Mouse (Mus musculus) heart, embryonic 16.5 days (tissue): Measurements from ENCODE around the gene Zdhhc19. TPM values are rescaled to one million over a fixed set of nuclear protein-coding genes. Genes with fewer than 3 reads are reported as not detected.
A peak's percentile ranks its signal among the peaks of the same experiment; 100 is the strongest.

Experiments
- ATAC-seq: fragments of 200-750 bp; cut with Nextera tagmentation; replicated peaks from 2 replicates; pipeline ENCODE4 v1.8.0; 2017; ENCODE audit warnings: moderate number of reproducible peaks; ENCODE audit not compliant: insufficient read depth, low FRiP score; ENCODE audit errors: extremely low read depth
- H3K27ac ChIP-seq: fragments of 300-500 bp; sonication (generic); 2 replicates; pipeline ENCODE4 v1.5.1; 2014; ENCODE audit warnings: mild to moderate bottlenecking, low read length, control low read depth, moderate library complexity
- H3K27me3 ChIP-seq: fragments of 300-500 bp; sonication (generic); 2 replicates; pipeline ENCODE4 v1.6.1; 2014; ENCODE audit warnings: low read length, mixed read lengths; ENCODE audit not compliant: control insufficient read depth, insufficient read depth
- H3K36me3 ChIP-seq: fragments of 300-500 bp; sonication (generic); 2 replicates; pipeline ENCODE4 v1.6.1; 2014; ENCODE audit not compliant: control insufficient read depth, insufficient read depth
- H3K4me1 ChIP-seq: fragments of 300-500 bp; sonication (generic); 2 replicates; pipeline ENCODE4 v1.6.1; 2014; ENCODE audit warnings: low read length, mixed read lengths; ENCODE audit not compliant: control insufficient read depth, insufficient read depth
- H3K4me2 ChIP-seq: fragments of 300-500 bp; sonication (generic); 2 replicates; pipeline ENCODE4 v1.6.1; 2014; ENCODE audit warnings: low read depth, mild to moderate bottlenecking, control low read depth, low read length
- H3K4me3 ChIP-seq: fragments of 300-500 bp; sonication (generic); 2 replicates; pipeline ENCODE4 v1.5.1; 2014; ENCODE audit warnings: mild to moderate bottlenecking, control low read depth, low read length
- H3K9ac ChIP-seq: fragments of 300-500 bp; sonication (generic); 2 replicates; pipeline ENCODE4 v1.6.1; 2014; ENCODE audit warnings: low read length, control low read depth
- H3K9me3 ChIP-seq: fragments of 300-500 bp; sonication (generic); replicated peaks from 2 replicates; pipeline ENCODE4 v1.6.1; 2016; ENCODE audit warnings: low read length; ENCODE audit not compliant: control insufficient read depth
- WGBS: fragments of 180-500 bp; shearing (Covaris S2); extraction: QIAGEN DNeasy Blood & Tissue Kit; methylation state at CpG from one replicate; pipeline ENCODE4 v1.1.7; 2014; 5-methylcytosine and 5-hydroxymethylcytosine counted together
- polyA plus RNA-seq: library from polyadenylated mRNA; unstranded; fragments of >200 nt; fragmentation: Nextera tagmentation; extraction: Ambion mirVana; gene quantifications from 2 replicates; pipeline ENCODE4 v1.2.1, GENCODE M21; 2015

The Zdhhc19 gene
- polyA plus RNA-seq, 1 experiment from 2014 or later: not detected

DNA sequence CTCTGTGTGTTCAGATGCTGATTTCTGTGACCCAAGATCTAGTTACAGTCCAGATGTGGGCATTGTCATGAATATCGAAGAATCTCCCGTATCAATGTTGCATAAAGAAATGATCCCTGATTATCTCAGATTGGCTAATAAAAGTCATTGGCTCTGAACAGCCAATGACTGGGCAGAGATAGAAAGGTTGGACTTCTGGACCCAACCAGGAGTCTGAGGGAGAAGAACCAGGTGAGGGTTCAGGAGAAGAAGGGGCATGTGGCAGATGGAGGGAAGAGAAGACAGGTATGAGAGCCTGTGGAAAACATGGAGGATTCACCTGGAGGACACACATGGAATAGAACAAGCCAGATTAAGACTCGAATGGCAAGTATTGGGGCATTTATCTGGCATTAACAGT lies 92.5 kb downstream of the Zdhhc19 start:
- no peak overlapping the region for H3K9ac ChIP-seq
- no peak for ATAC-seq
- H3K4me1 ChIP-seq: no peaks in the 10 kb centered on the region; the same call in 1 of the 2 replicates
- H3K27ac ChIP-seq: no peak overlapping the region
- H3K36me3 ChIP-seq: no peaks in the 10 kb centered on the region
- H3K27me3 ChIP-seq: no peaks in the 10 kb centered on the region
- H3K4me3 ChIP-seq: no peak overlapping the region
- H3K4me2 ChIP-seq: no peak overlapping the region
- no peaks in the 10 kb centered on the region for H3K9me3 ChIP-seq
- 87% methylated on average over 3 of the region's 3 CpGs for WGBS

- no peaks in the 10 kb centered on the region for H3K9me3 ChIP-seq
- no peak overlapping the region for H3K9ac ChIP-seq
- H3K4me3 ChIP-seq: no peak overlapping the region
- no peaks in the 10 kb centered on the region for H3K27me3 ChIP-seq
- no peaks in the 10 kb centered on the region; the same call in 1 of the 2 replicates for H3K4me1 ChIP-seq
- no peaks in the 10 kb centered on the region for H3K36me3 ChIP-seq
- H3K27ac ChIP-seq: no peak overlapping the region
- H3K4me2 ChIP-seq: no peak overlapping the region
- ATAC-seq: no peak
- WGBS: 85% methylated on average over 8 of the region's 8 CpGs
Measured at GRCm38 (mm10) chr16:32591521-32591920, 95.5 kb downstream of the Zdhhc19 start.

DNA sequence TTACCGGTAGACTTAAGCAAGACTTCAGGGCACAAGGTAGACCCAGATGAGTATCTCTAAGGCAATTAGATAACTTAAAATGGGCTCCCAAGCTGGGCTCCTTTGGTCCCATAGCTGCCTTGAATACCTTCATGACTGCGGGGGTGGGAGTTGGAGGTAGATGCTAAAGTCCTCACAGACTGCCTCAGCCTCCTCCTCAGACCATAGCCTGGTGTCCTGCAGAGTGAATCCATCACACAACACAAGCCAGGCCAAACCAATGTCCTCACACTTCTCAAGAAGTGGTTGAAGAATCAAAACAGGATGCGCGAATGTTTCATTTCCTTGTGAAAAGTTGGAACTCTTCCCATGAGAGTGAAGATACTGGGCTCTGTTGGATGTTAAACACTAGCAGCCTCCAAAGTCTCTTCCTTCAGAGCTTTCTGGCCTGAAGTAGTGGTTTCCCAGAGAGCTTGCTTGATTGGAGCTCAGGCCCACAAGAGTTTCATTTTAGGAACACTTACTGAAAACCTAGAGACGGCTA lies 97.3 kb downstream of the Zdhhc19 start:
- no peak for ATAC-seq
- no peak overlapping the region for H3K9ac ChIP-seq
- H3K27ac ChIP-seq: peak overlapping the region; percentile 32; the same call in 1 of the 2 replicates
- H3K9me3 ChIP-seq: no peaks in the 10 kb centered on the region
- 79% methylated on average over 5 of the region's 5 CpGs for WGBS
- H3K36me3 ChIP-seq: no peaks in the 10 kb centered on the region
- no peak overlapping the region for H3K4me2 ChIP-seq
- H3K27me3 ChIP-seq: no peaks in the 10 kb centered on the region
- no peak overlapping the region for H3K4me3 ChIP-seq
- peaks cover 6% of the 10 kb centered on the region for H3K4me1 ChIP-seq

DNA sequence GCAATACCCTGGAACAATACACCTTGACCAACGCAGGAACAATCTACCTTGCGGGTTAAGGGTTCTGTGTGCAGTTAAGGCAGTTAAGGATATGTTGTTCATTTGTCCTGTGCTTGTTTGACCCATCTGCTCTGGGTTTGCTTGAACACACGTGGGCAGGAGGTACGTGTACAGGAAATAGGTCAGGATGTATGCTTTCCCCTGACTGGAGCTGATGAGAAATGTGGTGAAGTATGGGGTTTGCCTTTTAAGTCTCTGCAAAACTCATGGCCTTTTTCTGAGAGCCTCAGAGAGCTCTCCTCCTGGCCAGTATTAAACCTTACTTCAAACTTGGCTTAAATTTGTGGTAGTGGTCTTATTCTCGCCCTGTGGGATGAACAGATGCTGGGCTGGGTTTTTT lies 97.9 kb downstream of the Zdhhc19 start:
- WGBS: 67% methylated on average over 5 of the region's 5 CpGs
- 0 out of 2 replicates have a peak overlapping the region, but pooled peaks have one; percentile 32 for H3K27ac ChIP-seq
- no peak for ATAC-seq

GRCm38 (mm10) chr16:32594701-32595100 lies 98.6 kb downstream of the Zdhhc19 start:
- no peak overlapping the region for H3K4me3 ChIP-seq
- H3K27me3 ChIP-seq: no peaks in the 10 kb centered on the region
- no peaks in the 10 kb centered on the region for H3K9me3 ChIP-seq
- ATAC-seq: no peak
- no peak overlapping the region for H3K4me2 ChIP-seq
- H3K9ac ChIP-seq: no peak overlapping the region
- 71% methylated on average over 5 of the region's 5 CpGs for WGBS
- no peaks in the 10 kb centered on the region for H3K36me3 ChIP-seq
- H3K27ac ChIP-seq: no peak overlapping the region
- H3K4me1 ChIP-seq: peaks cover 6% of the 10 kb centered on the region

More for the DNA sequence above, 97.9 kb downstream of the Zdhhc19 start:
- H3K4me1 ChIP-seq: peaks cover 6% of the 10 kb centered on the region
- no peak overlapping the region for H3K4me3 ChIP-seq
- H3K9ac ChIP-seq: no peak overlapping the region
- no peaks in the 10 kb centered on the region for H3K9me3 ChIP-seq
- H3K4me2 ChIP-seq: no peak overlapping the region
- no peaks in the 10 kb centered on the region for H3K27me3 ChIP-seq
- H3K36me3 ChIP-seq: no peaks in the 10 kb centered on the region

DNA sequence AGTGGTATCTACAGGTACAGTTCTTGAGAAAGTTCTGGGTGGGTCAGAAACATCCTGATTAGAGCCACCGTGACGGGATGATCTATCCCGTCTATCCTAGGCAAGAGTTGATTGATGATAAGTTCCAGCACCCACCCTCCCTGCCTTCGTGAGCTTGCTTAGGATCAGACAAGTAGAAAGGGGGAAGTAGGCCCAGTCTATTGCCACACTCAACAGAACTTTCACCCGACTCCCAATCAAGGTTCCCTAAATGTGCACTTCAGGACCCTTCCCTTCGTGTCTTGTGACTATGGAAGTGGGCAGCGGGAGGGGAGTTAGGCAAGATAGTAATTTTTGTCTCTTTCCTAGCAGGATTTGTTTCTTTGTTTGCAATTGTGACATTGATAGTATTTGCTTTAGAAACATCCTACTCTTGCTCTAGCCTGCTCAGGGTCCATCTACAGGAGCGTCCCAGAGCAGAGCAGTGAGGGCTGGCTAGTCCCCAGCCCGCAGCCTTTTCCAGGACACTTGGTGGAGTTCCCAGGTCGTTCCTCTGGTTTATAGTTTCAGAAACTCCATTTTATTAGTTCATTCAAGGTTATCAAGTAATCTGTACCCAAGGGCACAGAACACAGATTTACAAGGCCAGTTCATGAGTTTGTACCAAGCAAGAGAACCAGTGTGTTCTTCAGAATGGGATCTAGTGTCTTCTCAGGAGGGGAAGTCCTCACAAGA lies 99.2 kb downstream of the Zdhhc19 start:
- 81% methylated on average over 10 of the region's 10 CpGs for WGBS

DNA sequence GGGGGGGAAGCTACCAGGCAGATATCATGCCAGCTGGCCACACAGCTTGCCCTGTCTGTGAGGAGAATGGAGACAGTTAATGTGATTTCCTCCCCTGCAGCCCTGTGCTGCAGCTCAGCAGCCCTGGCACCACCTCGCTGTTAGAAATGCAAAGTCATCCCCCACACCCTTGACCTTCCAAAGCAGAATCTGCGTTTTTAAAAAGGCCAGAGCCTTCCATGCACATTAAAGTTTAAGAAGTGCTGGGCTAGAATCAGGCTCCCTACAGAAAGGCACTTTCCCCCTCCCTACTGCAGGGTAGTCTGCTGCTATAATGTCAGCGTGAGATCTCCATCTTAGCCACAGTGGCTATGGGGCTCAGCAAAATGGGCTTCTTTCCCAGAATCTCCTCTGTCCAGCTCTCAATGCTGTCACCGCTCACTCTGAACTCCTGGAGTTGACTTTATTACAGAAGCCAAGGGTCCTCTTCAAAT lies 101.9 kb downstream of the Zdhhc19 start:
- WGBS: 10% methylated on average over 4 of the region's 4 CpGs
- no peak overlapping the region for H3K4me3 ChIP-seq
- peak overlapping the region; percentile 62; the same call in 1 of the 2 replicates for H3K27ac ChIP-seq
- H3K4me1 ChIP-seq: peaks cover 6% of the 10 kb centered on the region
- H3K27me3 ChIP-seq: no peaks in the 10 kb centered on the region
- ATAC-seq: peak; percentile 37; the same call in 1 of the 2 replicates
- no peaks in the 10 kb centered on the region for H3K36me3 ChIP-seq
- no peaks in the 10 kb centered on the region for H3K9me3 ChIP-seq
- H3K9ac ChIP-seq: no peak overlapping the region
- no peak overlapping the region for H3K4me2 ChIP-seq

More for the DNA sequence above, 99.2 kb downstream of the Zdhhc19 start:
- H3K27me3 ChIP-seq: no peaks in the 10 kb centered on the region
- H3K4me3 ChIP-seq: no peak overlapping the region
- H3K36me3 ChIP-seq: no peaks in the 10 kb centered on the region
- H3K27ac ChIP-seq: no peak overlapping the region
- no peak for ATAC-seq
- no peak overlapping the region for H3K4me2 ChIP-seq
- no peak overlapping the region for H3K9ac ChIP-seq
- no peaks in the 10 kb centered on the region for H3K9me3 ChIP-seq
- peaks cover 6% of the 10 kb centered on the region for H3K4me1 ChIP-seq

DNA sequence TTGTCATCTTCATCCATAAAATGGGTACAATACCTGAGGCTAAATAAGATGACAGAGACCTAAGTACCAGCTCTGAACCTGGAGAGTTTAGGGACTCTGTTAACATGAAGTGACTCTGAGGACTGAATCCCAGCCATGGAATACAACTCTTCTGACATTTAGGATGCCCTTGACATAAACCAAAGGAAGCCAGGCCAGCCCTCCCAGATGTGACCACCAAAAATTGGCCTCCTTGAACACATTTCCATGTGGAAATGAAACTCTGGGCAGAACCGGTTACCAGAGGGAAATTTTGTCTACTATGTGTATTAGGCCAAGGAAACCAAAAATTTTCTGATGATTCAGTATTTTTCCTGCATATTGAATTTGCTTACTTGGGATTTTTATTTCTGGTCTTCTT lies 103.1 kb downstream of the Zdhhc19 start:
- peaks cover 6% of the 10 kb centered on the region for H3K4me1 ChIP-seq
- no peak for ATAC-seq
- no peaks in the 10 kb centered on the region for H3K9me3 ChIP-seq
- no peaks in the 10 kb centered on the region for H3K36me3 ChIP-seq
- H3K4me3 ChIP-seq: no peak overlapping the region
- no peaks in the 10 kb centered on the region for H3K27me3 ChIP-seq
- H3K4me2 ChIP-seq: no peak overlapping the region
- 92% methylated on average over 1 of the region's 1 CpGs for WGBS
- H3K9ac ChIP-seq: no peak overlapping the region
- H3K27ac ChIP-seq: no peak overlapping the region

- no peak for ATAC-seq
- no peaks in the 10 kb centered on the region for H3K36me3 ChIP-seq
Measured at GRCm38 (mm10) chr16:32602193-32602685, 106.2 kb downstream of the Zdhhc19 start.

More at GRCm38 (mm10) chr16:32602193-32602685, 106.2 kb downstream of the Zdhhc19 start:
- 69% methylated on average over 3 of the region's 3 CpGs for WGBS
- no peaks in the 10 kb centered on the region for H3K27me3 ChIP-seq
- no peak overlapping the region for H3K27ac ChIP-seq
- H3K4me3 ChIP-seq: no peak overlapping the region
- no peaks in the 10 kb centered on the region for H3K9me3 ChIP-seq
- H3K4me1 ChIP-seq: peaks cover 6% of the 10 kb centered on the region
- H3K9ac ChIP-seq: no peak overlapping the region
- H3K4me2 ChIP-seq: no peak overlapping the region
